Mouse (Mus musculus) CH12.LX (cell line): ENCODE measurements at regions not wholly inside any gene's neighbourhood (a gene's known extent, or its start where the extent isn't known, plus 50 kb on each side); places are given as distances from the start of the nearest gene placed in this dataset.

Experiments used
- DNase-seq: peaks from one replicate; pipeline ENCODE4 v3.0.0-alpha.2; 2013; ENCODE audit errors: extremely low read depth
- H3K27ac ChIP-seq: 2 replicates; pipeline ENCODE4 v1.5.1; 2012; ENCODE audit warnings: low read depth, mild to moderate bottlenecking, control low read depth, moderate library complexity; ENCODE audit not compliant: insufficient read depth
- H3K27me3 ChIP-seq: replicated peaks from 2 replicates; pipeline ENCODE3; 2012; ENCODE audit warnings: inconsistent platforms
- H3K36me3 ChIP-seq, 2 experiments: replicated peaks in 1 of 2; 2 replicates each; pipeline versions ENCODE3 to v1.6.1; 2012; ENCODE audit warnings: inconsistent platforms in 1 of 2, low read length in 1 of 2, mild to moderate bottlenecking in 1 of 2, mixed read lengths in 1 of 2, moderate library complexity in 1 of 2; ENCODE audit not compliant: control insufficient read depth in 1 of 2, insufficient read depth in 1 of 2
- H3K4me1 ChIP-seq, 2 experiments: 2 replicates each; pipeline ENCODE4 v1.6.1; 2012; ENCODE audit warnings: inconsistent platforms in 1 of 2, moderate library complexity in 1 of 2; ENCODE audit not compliant: insufficient read depth in 2 of 2, control insufficient read depth in 1 of 2
- H3K4me2 ChIP-seq: 2 replicates; pipeline ENCODE4 v1.6.1; 2012; ENCODE audit warnings: low read depth, mild to moderate bottlenecking, control low read depth; ENCODE audit not compliant: poor library complexity, insufficient read depth, severe bottlenecking
- H3K4me3 ChIP-seq, 3 experiments: fragments of 150-350 bp in 1 of 3; sonication (generic) in 1 of 3; replicated peaks in 1 of 3; 2 replicates each; pipeline versions ENCODE3 to v1.5.1; 2011 to 2012; ENCODE audit warnings: low read depth in 2 of 3, low read length in 2 of 3, mild to moderate bottlenecking in 2 of 3, moderate library complexity in 2 of 3, control low read depth in 1 of 3, improper control_type of control experiment in 1 of 3, inconsistent platforms in 1 of 3, mixed read lengths in 1 of 3; ENCODE audit not compliant: poor library complexity in 1 of 3
- H3K79me2 ChIP-seq: replicated peaks from 2 replicates; pipeline ENCODE4 v1.6.1; 2012; ENCODE audit warnings: mild to moderate bottlenecking, moderate library complexity; ENCODE audit not compliant: control insufficient read depth, poor library complexity, insufficient read depth, severe bottlenecking; ENCODE audit errors: extremely low read depth
- H3K9ac ChIP-seq: 2 replicates; pipeline ENCODE4 v1.6.1; 2012; ENCODE audit warnings: low read depth, mild to moderate bottlenecking, control low read depth, moderate library complexity; ENCODE audit not compliant: insufficient read depth
- H3K9me3 ChIP-seq: replicated peaks from 2 replicates; pipeline ENCODE3; 2012; ENCODE audit warnings: low read length, inconsistent platforms, mixed read lengths
- BHLHE40 ChIP-seq: IDR thresholded peaks from 2 replicates; pipeline ENCODE4 v1.6.1; 2011; ENCODE audit warnings: mild to moderate bottlenecking, low read depth, low read length, improper control_type of control experiment
- CHD1 ChIP-seq: IDR thresholded peaks from 2 replicates; pipeline ENCODE4 v1.6.1; 2012; ENCODE audit warnings: low read depth, low read length, improper control_type of control experiment, inconsistent platforms
- CTCF ChIP-seq, 2 experiments: IDR thresholded peaks in 1 of 2; conservative IDR thresholded peaks in 1 of 2; 2 replicates each; pipeline ENCODE4 v1.5.1; 2011 to 2012; ENCODE audit warnings: low read depth in 2 of 2, low read length in 2 of 2, improper control_type of control experiment in 1 of 2, inconsistent platforms in 1 of 2, mild to moderate bottlenecking in 1 of 2, moderate library complexity in 1 of 2
- E2F4 ChIP-seq: IDR thresholded peaks from 2 replicates; pipeline ENCODE4 v1.6.1; 2011; ENCODE audit warnings: low read depth, low read length, improper control_type of control experiment; ENCODE audit not compliant: insufficient replicate concordance
- EP300 ChIP-seq: IDR thresholded peaks from 2 replicates; pipeline ENCODE4 v1.6.1; 2011; ENCODE audit warnings: low read length, improper control_type of control experiment
- IRF4 ChIP-seq: IDR thresholded peaks from 2 replicates; pipeline ENCODE4 v1.6.1; 2014; ENCODE audit warnings: low read depth, mild to moderate bottlenecking, inconsistent platforms, low read length, improper control_type of control experiment
- JUN ChIP-seq: IDR thresholded peaks from 2 replicates; pipeline ENCODE4 v1.6.1; 2011; ENCODE audit warnings: low read depth, mild to moderate bottlenecking, low read length, improper control_type of control experiment, moderate library complexity; ENCODE audit not compliant: insufficient read depth
- KAT2A ChIP-seq: IDR thresholded peaks from 2 replicates; pipeline ENCODE4 v1.6.1; 2012; ENCODE audit warnings: low read length, improper control_type of control experiment, inconsistent platforms; ENCODE audit not compliant: insufficient replicate concordance
- MAFK ChIP-seq: IDR thresholded peaks from 2 replicates; pipeline ENCODE4 v1.6.1; 2011; ENCODE audit warnings: low read length, improper control_type of control experiment; ENCODE audit not compliant: insufficient replicate concordance
- MAX ChIP-seq: IDR thresholded peaks from 2 replicates; pipeline ENCODE4 v1.6.1; 2011; ENCODE audit warnings: low read length, improper control_type of control experiment
- MAZ ChIP-seq: IDR thresholded peaks from 2 replicates; pipeline ENCODE4 v1.6.1; 2012; ENCODE audit warnings: low read depth, mild to moderate bottlenecking, inconsistent platforms, low read length, improper control_type of control experiment, moderate library complexity
- MEF2A ChIP-seq: IDR thresholded peaks from 2 replicates; pipeline ENCODE4 v1.6.1; 2014; ENCODE audit warnings: low read depth, mild to moderate bottlenecking, inconsistent platforms, low read length, improper control_type of control experiment, borderline replicate concordance
- NRF1 ChIP-seq: IDR thresholded peaks from 2 replicates; pipeline ENCODE4 v1.6.1; 2014; ENCODE audit warnings: low read depth, mild to moderate bottlenecking, inconsistent platforms, low read length, improper control_type of control experiment, moderate library complexity
- POLR2A ChIP-seq: IDR thresholded peaks from 2 replicates; pipeline ENCODE4 v1.6.1; 2011; ENCODE audit warnings: low read depth, mild to moderate bottlenecking, improper control_type of control experiment, low read length
- TCF12 ChIP-seq: IDR thresholded peaks from 2 replicates; pipeline ENCODE4 v1.6.1; 2014; ENCODE audit warnings: low read depth, mild to moderate bottlenecking, inconsistent platforms, low read length, improper control_type of control experiment
- USF1 ChIP-seq: IDR thresholded peaks from 2 replicates; pipeline ENCODE4 v1.6.1; 2014; ENCODE audit warnings: low read depth, mild to moderate bottlenecking, inconsistent platforms, low read length, improper control_type of control experiment
- USF2 ChIP-seq: conservative IDR thresholded peaks from 2 replicates; pipeline ENCODE4 v1.6.1; 2011; ENCODE audit warnings: low read depth, low read length, improper control_type of control experiment
- dilution Hi-C: fragments of 300-500 bp; cut with MboI; formaldehyde crosslinking; loops from 2 replicates; pipeline ENCODE4 v1.14.3; 2020; ENCODE audit warnings: low sequenced_read_pairs; ENCODE audit not compliant: extremely low pct_unique_long_range_greater_than_20kb, extremely low pct_ligation_motif_present
- in situ Hi-C: fragments of 300-500 bp; cut with MboI; formaldehyde crosslinking; loops from 3 replicates; pipeline ENCODE4 v1.14.3; 2019; ENCODE audit warnings: low sequenced_read_pairs, low pct_ligation_motif_present, low pct_unique_long_range_greater_than_20kb, mixed read lengths

- H3K79me2 ChIP-seq, result no peaks in the 10 kb centered on the region
Measured at GRCm38 (mm10) chr6:26033392-26033791, 224.3 kb upstream of the Pot1a start.

GRCm38 (mm10) chr6:26015388-26015787, 206.3 kb upstream of the Pot1a start:
- Histone ChIP-seq H3K27ac (no peak overlapping the region), H3K4me3 (no peak overlapping the region), H3K36me3 (no peaks in the 10 kb centered on the region), H3K9me3 (no peaks in the 10 kb centered on the region), H3K9ac (no peak overlapping the region), H3K27me3 (no peaks in the 10 kb centered on the region), H3K4me2 (no peak overlapping the region), H3K4me1 (no peaks in the 10 kb centered on the region), H3K79me2 (no peaks in the 10 kb centered on the region)
- no peak for DNase-seq
- in situ Hi-C loops, result no loop called here
- dilution Hi-C loops, result no loop called here
- TF ChIP-seq USF1 (no peak), MEF2A (no peak), CHD1 (no peak), MAX (no peak), IRF4 (no peak), EP300 (no peak)

More at GRCm38 (mm10) chr6:26033392-26033791, 224.3 kb upstream of the Pot1a start:
- no peak for TF ChIP-seq NRF1
- no peak for TF ChIP-seq E2F4
- no peak for TF ChIP-seq USF2
- no peak for TF ChIP-seq KAT2A
- no peak for TF ChIP-seq BHLHE40
- no peak for TF ChIP-seq MEF2A
- no peak for TF ChIP-seq TCF12
- no peak for TF ChIP-seq MAFK
- no peak for TF ChIP-seq CTCF (conservative IDR thresholded peaks at IDR 0.05 in 1 of 2, IDR thresholded peaks at IDR 0.05 in 1 of 2; ENCODE audit: low read depth in 2 of 2, low read length in 2 of 2)
- TF ChIP-seq MAZ, result no peak
- no peak for TF ChIP-seq POLR2A
- no peak for TF ChIP-seq JUN
- Histone ChIP-seq H3K4me2 (no peak overlapping the region), H3K4me3 (no peak overlapping the region), H3K36me3 (no peaks in the 10 kb centered on the region), H3K9me3 (no peaks in the 10 kb centered on the region), H3K27ac (no peak overlapping the region), H3K27me3 (no peaks in the 10 kb centered on the region), H3K4me1 (no peaks in the 10 kb centered on the region), H3K9ac (no peak overlapping the region)
- no peak for DNase-seq
- dilution Hi-C loops (no loop called here), in situ Hi-C loops (no loop called here)
